Mouse (Mus musculus) heart, adult 18-20 months (tissue): ENCODE results near the gene 1700042G07Rik. TPM values are rescaled to one million over a fixed set of nuclear protein-coding genes. Genes with fewer than 3 reads are reported as not detected.
"Not testable (repeated sequence)": the region's sequence is repeated elsewhere in the genome, so short reads cannot be mapped to it uniquely, and the experiment has no call there.

Experiments
- DNase-seq, 2 experiments: peaks; one replicate each; pipeline ENCODE4 v3.0.0; 2021 to 2022; ENCODE audit warnings: mixed read lengths in 1 of 2
- total RNA-seq, 2 experiments: library from RNA; stranded (reverse); gene quantifications; 2 replicates each; pipeline ENCODE4 v1.2.3; 2021

The 1700042G07Rik gene
- total RNA-seq, 2 experiments from 2014 or later = not detected

DNA sequence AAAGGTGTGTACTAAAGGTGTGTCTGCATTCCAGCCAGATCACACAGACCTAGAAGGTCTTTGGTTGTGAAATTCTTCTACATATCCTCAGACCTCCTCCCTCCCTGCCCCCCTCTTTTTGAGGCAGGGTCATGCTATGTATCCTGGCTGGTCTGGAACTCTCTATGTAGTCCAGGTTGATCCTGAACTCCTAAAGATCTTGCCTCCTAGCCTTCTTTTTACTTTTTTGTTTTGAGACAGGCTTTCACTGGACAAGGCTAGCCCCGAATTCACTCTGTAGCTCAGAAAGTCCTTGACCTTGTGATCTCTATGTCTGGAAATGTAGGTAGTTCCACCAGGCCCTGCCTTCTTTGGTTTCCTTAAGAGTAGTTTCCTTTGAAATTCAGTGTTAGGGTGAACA is 35.7 kb downstream of the 1700042G07Rik start:
- no peak for DNase-seq

GRCm38 (mm10) chr4:116215895-116216605 is 42.9 kb downstream of the 1700042G07Rik start:
- no peak for DNase-seq

- peak; percentile 14 to 30 for DNase-seq
Measured at GRCm38 (mm10) chr4:116217046-116217445, 43.9 kb downstream of the 1700042G07Rik start.

GRCm38 (mm10) chr4:116217661-116218060 is 44.5 kb downstream of the 1700042G07Rik start:
- not testable (repeated sequence) for DNase-seq

DNA sequence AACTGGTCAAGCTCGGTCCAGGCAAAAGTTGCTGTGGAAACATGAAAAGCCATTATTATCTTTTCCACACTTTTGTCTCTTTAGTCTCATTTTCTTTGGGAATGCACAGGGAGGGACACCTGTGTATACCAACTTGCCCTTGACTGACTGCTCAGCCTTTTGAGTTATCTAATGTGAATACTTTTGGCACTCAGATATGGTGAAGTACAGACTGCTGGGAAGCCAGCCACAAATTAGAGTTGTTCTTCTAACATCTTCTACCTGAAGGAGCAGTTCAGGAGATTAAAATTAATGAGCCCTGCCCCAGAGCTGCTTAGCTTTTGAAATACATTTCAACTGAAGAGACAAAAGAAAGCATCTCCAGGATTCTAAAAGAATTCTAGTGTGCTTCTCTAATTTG is 45.9 kb downstream of the 1700042G07Rik start:
- no peak for DNase-seq

DNA sequence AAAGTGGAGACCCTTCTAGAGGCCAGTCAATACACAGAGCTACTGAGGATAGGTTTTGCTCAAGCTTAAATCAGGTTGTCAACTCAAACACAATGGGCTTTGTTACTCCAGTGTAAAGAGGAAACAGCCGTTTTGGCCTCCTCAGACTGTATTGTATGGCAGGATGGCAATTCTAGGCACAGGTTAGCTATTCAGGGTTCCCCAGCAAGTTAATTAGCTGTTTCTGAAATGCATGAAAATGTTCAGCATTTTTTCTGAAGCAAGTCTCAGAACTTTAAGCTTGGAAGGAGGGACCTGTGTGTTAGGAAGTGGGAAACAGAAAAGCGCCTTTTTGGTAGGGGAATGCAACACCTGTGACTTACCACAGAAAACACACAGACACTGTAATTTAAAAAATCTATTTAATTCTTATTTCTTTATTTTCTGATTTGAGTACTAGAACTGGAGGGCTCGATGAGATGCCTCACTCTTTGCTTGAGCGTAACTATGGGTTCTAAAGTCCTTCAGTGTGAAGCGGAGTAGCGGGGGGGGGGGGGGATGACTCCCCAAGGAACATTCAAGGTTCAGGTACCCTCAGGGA is 47.0 kb downstream of the 1700042G07Rik start:
- DNase-seq = peak; percentile 7 to 16

GRCm38 (mm10) chr4:116220780-116221139 is 47.6 kb downstream of the 1700042G07Rik start:
- no peak for DNase-seq

DNA sequence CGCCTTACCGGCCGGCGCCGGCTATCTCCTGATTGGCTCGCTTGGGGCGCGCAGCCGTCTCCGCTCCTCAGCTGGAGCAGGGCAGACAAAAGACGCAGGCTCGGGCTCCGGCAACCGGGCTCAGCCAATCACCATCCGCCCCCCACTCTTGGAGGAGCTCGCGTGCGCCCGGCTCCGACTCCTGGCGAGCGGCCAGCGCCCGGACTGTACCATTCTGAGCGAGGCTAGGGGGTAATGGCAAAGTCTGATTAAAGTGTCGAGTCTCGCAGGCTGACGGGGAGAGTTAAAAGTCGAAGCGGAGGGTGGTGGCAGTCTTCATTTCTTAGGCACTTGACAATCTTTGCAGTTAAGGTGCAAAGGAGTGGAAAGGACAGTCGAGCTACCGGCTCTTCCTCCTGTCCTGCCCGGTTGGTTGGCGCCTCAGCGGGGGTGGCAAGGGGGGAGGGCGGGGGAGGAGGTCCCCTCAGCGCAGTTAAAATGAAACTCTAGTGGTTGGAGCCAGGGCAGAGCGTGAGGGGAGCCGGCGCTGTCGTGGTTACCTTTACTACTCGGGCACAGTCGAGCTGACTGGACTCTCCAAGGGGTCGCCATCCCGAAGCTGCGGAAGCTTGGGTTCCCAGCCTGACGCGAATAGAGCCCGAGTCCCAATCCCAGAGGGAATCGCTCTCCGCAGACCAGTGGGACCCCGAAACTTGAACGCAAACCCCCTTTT is 48.1 kb downstream of the 1700042G07Rik start, which contains the start of gene Pik3r3:
Gene Pik3r3 (plus strand): TSS at position 479 of the 712 bp plus-strand sequence.
- peak; percentile 98 to 99 for DNase-seq

GRCm38 (mm10) chr4:116221996-116222842 is 49.0 kb downstream of the 1700042G07Rik start:
- DNase-seq = peak in 1 of 2 experiments; percentile 15

DNA sequence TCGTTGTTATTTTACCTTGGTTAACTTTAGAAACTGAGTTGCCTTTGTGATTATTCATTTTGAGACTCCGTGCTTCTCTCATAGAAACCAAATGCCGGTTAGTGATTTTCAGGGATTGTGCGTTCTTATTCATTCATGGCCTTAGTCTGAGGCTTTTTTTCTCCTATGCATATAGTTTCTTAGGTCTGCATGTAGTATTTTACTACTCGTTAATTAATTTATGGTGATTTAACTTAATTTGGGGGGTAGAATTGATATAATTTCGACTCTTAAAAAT is 49.6 kb downstream of the 1700042G07Rik start:
- DNase-seq = peak in 1 of 2 experiments; percentile 14

Other genes with a start within 250 kb of the 1700042G07Rik start
- not detected for gene Dmbx1, start 233.4 kb upstream of the 1700042G07Rik start, total RNA-seq
- 1 to 10 TPM in 1 of 2 experiments, not detected in 1; 1.0 TPM for gene Faah, start 155.4 kb upstream of the 1700042G07Rik start, total RNA-seq
- gene Nsun4, start 119.5 kb upstream of the 1700042G07Rik start, total RNA-seq = 10 to 100 TPM; 29.1 to 29.5 TPM
- gene Uqcrh, start 98.3 kb upstream of the 1700042G07Rik start, total RNA-seq = 1,000 to 10,000 TPM; 1,939 to 2,067 TPM
- 10 to 100 TPM; 25.3 to 26.2 TPM for gene Lrrc41, start 98.1 kb upstream of the 1700042G07Rik start, total RNA-seq
- under 1 TPM; 0.10 to 0.26 TPM for gene Rad54l, start 49.7 kb upstream of the 1700042G07Rik start, total RNA-seq
- gene Pomgnt1, start 49.5 kb upstream of the 1700042G07Rik start, total RNA-seq = 10 to 100 TPM; 56.8 to 57.5 TPM
- gene Lurap1, start 22.0 kb upstream of the 1700042G07Rik start, total RNA-seq = 1 to 10 TPM; 4.6 to 5.0 TPM
- gene Tspan1, start 5.8 kb upstream of the 1700042G07Rik start, total RNA-seq = 1 to 10 TPM in 1 of 2 experiments, not detected in 1; 1.3 TPM
- not detected for gene Gm49337, start within 50 bp of the 1700042G07Rik start, total RNA-seq
- gene Pik3r3, start 48.2 kb downstream of the 1700042G07Rik start, total RNA-seq = 1 to 10 TPM; 7.8 to 9.3 TPM